ENCODE assay signal across 8 mouse cellular contexts in the genomic region with DNA sequence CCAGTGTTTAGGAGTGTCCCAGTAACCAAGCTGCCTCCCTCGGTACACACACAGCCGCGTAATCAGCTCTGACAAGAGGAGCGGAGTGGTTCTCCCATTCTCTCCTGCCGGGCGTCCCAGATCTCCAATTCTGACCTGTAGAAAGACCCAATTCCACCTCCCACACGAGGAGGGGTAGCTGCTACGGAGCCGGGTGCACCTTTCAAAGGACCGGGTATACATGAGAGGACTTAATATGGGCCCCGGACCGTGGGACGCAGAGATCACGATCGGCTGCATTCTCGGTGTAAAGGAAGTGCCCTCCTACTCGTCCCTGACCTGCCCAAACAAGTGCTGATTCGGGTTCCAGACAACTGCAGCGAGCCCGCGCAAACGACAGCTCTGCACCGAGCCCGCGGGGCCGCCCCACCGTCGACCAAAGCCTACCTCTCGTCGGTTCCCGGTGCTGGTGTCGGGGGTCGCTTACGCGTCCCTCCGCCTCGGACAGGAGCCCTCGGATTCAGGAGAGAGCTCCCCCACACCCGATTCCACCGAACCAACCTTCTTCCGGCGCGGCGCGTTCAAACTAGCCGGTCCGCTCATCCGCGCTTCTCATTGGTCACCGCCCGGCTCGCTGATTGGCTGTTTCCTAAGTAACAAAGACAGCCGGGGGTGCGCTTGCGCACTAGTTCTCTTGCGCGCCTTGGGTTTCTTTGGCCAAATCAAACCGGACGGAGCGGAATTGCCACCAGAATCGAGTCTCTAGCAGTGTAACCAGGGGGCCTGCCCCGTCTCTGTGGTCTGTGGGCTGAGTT. TPM values are rescaled to one million over a fixed set of nuclear protein-coding genes. Genes with fewer than 3 reads are reported as not detected.
A peak's percentile ranks its signal among the peaks of the same experiment; 100 is the strongest.
DNase-seq lines count a peak whose midpoint lies in the region; ATAC-seq lines count a peak whose summit lies in the region.

A gene (minus strand): TSS at position 568 of the 794 bp plus-strand sequence.

- H3K27me3 ChIP-seq in lung, embryonic 16.5 days (ENCODE audit: control insufficient read depth, insufficient read depth, low read depth, low read length) = no peaks in the 10 kb centered on the region

- no peaks in the 10 kb centered on the region for H3K9me3 ChIP-seq in lung, embryonic 16.5 days (ENCODE audit: control insufficient read depth, low read length)

- H3K36me3 ChIP-seq in lung, embryonic 16.5 days (ENCODE audit: control insufficient read depth, insufficient read depth, low read length) = no peaks in the 10 kb centered on the region

- H3K4me2 ChIP-seq in lung, embryonic 16.5 days (ENCODE audit: low read depth, low read length) = peak within 1 kb of the TSS; percentile 76

- peak; percentile 96 to 98 for ATAC-seq in hematopoietic stem cell, adult 5-6 weeks (replicated peaks in 1 of 2; ENCODE audit: insufficient read depth in 1 of 2, low FRiP score in 2 of 2, low TSS enrichment in 1 of 2, low read depth in 1 of 2, poor library complexity in 2 of 2, severe bottlenecking in 2 of 2)
- peak; percentile 98 for ATAC-seq in lung, embryonic 16.5 days (ENCODE audit: low read depth)

- peak within 1 kb of the TSS; percentile 72 for H3K4me3 ChIP-seq in lung, embryonic 16.5 days (ENCODE audit: low read length)

- peak within 1 kb of the TSS; percentile 81 for H3K9ac ChIP-seq in lung, embryonic 16.5 days (ENCODE audit: low read length)

- DNase-seq in MEL-GATA-1-ER (ENCODE audit: extremely low read depth, low read depth) = peak; percentile 93
- DNase-seq in cerebellum, adult 8-10 months = peak; percentile 90
- peak; percentile 98 for DNase-seq in forelimb bud, embryonic 11.5 days (ENCODE audit: low read depth, low spot score)
- peak; percentile 83 for DNase-seq in layer of hippocampus, adult 9-10 months (ENCODE audit: low spot score)
- DNase-seq in ovary, postnatal 10 days (ENCODE audit: low spot score) = peak; percentile 87
- peak; percentile 90 to 92 for DNase-seq in thymus, postnatal 10 days (ENCODE audit: low spot score in 2 of 2)

- H3K4me1 ChIP-seq in lung, embryonic 16.5 days (replicated peaks; ENCODE audit: control insufficient read depth, insufficient read depth, low read length) = peaks cover 20% of the 10 kb centered on the region

- WGBS in lung, embryonic 16.5 days = under 1% methylated on average over 62 of the region's 62 CpGs

- peak within 1 kb of the TSS; percentile 98 for H3K27ac ChIP-seq in lung, embryonic 16.5 days (ENCODE audit: low read length)

RNA-seq across cellular contexts. Expression of the gene that starts here (rescaled TPM):
- total RNA-seq in hematopoietic stem cell, adult 5-6 weeks (2017) = 18.7 and 19.4 TPM in 2 replicates
- 13.7 and 14.0 TPM in 2 replicates for polyA plus RNA-seq in lung, embryonic 16.5 days (2015; fragmentation: Nextera tagmentation; extraction: Ambion mirVana)

Comparison
In these comparisons a context has a peak if more than half of its experiments do, and no peak if none do; other contexts are left out.
1. Peak in every context shown above with its lines: DNase-seq, ATAC-seq, H3K4me3 ChIP-seq and H3K27ac ChIP-seq.